Mouse (Mus musculus): Measurements from ENCODE around the gene Nsmce4a.
"Not testable (repeated sequence)": the region's sequence is repeated elsewhere in the genome, so short reads cannot be mapped to it uniquely, and the experiment has no call there.

Nsmce4a gene

GRCm38 (mm10) chr7:130537068-130537467 lies 35.9 kb downstream of the Nsmce4a start:
- DNase-seq (ENCODE audit: low spot score in 2 of 2) = no peak

- DNase-seq (ENCODE audit: low spot score in 2 of 2) = no peak
Measured at GRCm38 (mm10) chr7:130535174-130535573, 37.7 kb downstream of the Nsmce4a start.

- DNase-seq (ENCODE audit: low spot score in 2 of 2) = peak; percentile 36 to 90
Measured at GRCm38 (mm10) chr7:130533316-130534260, 39.3 kb downstream of the Nsmce4a start.

GRCm38 (mm10) chr7:130531138-130531537 lies 41.8 kb downstream of the Nsmce4a start:
- DNase-seq (ENCODE audit: low spot score in 2 of 2) = not testable (repeated sequence)

- DNase-seq (ENCODE audit: low spot score in 2 of 2) = no peak
Measured at GRCm38 (mm10) chr7:130527306-130527705, 45.6 kb downstream of the Nsmce4a start.

- DNase-seq (ENCODE audit: low spot score in 2 of 2) = no peak
Measured at GRCm38 (mm10) chr7:130523451-130523850, 49.5 kb downstream of the Nsmce4a start.

- no peak for DNase-seq (ENCODE audit: low spot score in 2 of 2)
Measured at GRCm38 (mm10) chr7:130520812-130521422, 52.0 kb downstream of the Nsmce4a start.

- DNase-seq (ENCODE audit: low spot score in 2 of 2) = peak in 1 of 2 experiments; percentile 30
Measured at GRCm38 (mm10) chr7:130520049-130520425, 52.9 kb downstream of the Nsmce4a start, which contains the start of gene Ate1. Gene Ate1 (minus strand): TSS chr7:130520369.

- peak; percentile 94 to 96 for DNase-seq (ENCODE audit: low spot score in 2 of 2)
Measured at GRCm38 (mm10) chr7:130519096-130520048, 53.5 kb downstream of the Nsmce4a start.

GRCm38 (mm10) chr7:130518213-130519095 lies 54.5 kb downstream of the Nsmce4a start:
- DNase-seq (ENCODE audit: low spot score in 2 of 2) = no peak

GRCm38 (mm10) chr7:130510243-130510642 lies 62.7 kb downstream of the Nsmce4a start:
- no peak for DNase-seq (ENCODE audit: low spot score in 2 of 2)

GRCm38 (mm10) chr7:130503006-130503405 lies 69.9 kb downstream of the Nsmce4a start:
- DNase-seq (ENCODE audit: low spot score in 2 of 2) = no peak

- DNase-seq (ENCODE audit: low spot score in 2 of 2) = no peak
Measured at GRCm38 (mm10) chr7:130501499-130501898, 71.4 kb downstream of the Nsmce4a start.

GRCm38 (mm10) chr7:130493346-130493745 lies 79.6 kb downstream of the Nsmce4a start:
- no peak for DNase-seq (ENCODE audit: low spot score in 2 of 2)

- no peak for DNase-seq (ENCODE audit: low spot score in 2 of 2)
Measured at GRCm38 (mm10) chr7:130492026-130492425, 80.9 kb downstream of the Nsmce4a start.
